Mouse (Mus musculus) embryonic facial prominence, embryonic 11.5 days (tissue): ENCODE data around the gene Rnf26. TPM values are rescaled to one million over a fixed set of nuclear protein-coding genes. Genes with fewer than 3 reads are reported as not detected.

Experiments used
- ATAC-seq: fragments of 200-750 bp; cut with Nextera tagmentation; replicated peaks from 2 replicates; pipeline ENCODE4 v1.8.0; 2017; ENCODE audit warnings: low read depth; ENCODE audit not compliant: insufficient number of reproducible peaks, low FRiP score, low TSS enrichment
- DNase-seq: peaks from one replicate; pipeline ENCODE4 v3.0.0-alpha.2; 2015; ENCODE audit warnings: low spot score
- H3K27ac ChIP-seq: fragments of 300-500 bp; sonication (generic); replicated peaks from 2 replicates; pipeline ENCODE4 v1.5.1; 2014; ENCODE audit warnings: mild to moderate bottlenecking, low read depth, low read length, control low read depth
- H3K27me3 ChIP-seq: fragments of 300-500 bp; sonication (generic); 2 replicates; pipeline ENCODE4 v1.6.1; 2014; ENCODE audit warnings: mild to moderate bottlenecking, low read length, moderate library complexity, mixed read lengths; ENCODE audit not compliant: control insufficient read depth, insufficient read depth
- H3K36me3 ChIP-seq: fragments of 300-500 bp; sonication (generic); replicated peaks from 2 replicates; pipeline ENCODE4 v1.6.1; 2014; ENCODE audit warnings: low read depth, mild to moderate bottlenecking, low read length, moderate library complexity, mixed read lengths; ENCODE audit not compliant: control insufficient read depth, insufficient read depth
- H3K4me1 ChIP-seq: fragments of 300-500 bp; sonication (generic); 2 replicates; pipeline ENCODE4 v1.6.1; 2014; ENCODE audit warnings: low read length, mixed read lengths; ENCODE audit not compliant: control insufficient read depth, insufficient read depth
- H3K4me2 ChIP-seq: fragments of 300-500 bp; sonication (generic); 2 replicates; pipeline ENCODE4 v1.6.1; 2014; ENCODE audit warnings: low read depth, mild to moderate bottlenecking, control low read depth, low read length, moderate library complexity
- H3K4me3 ChIP-seq: fragments of 300-500 bp; sonication (generic); 2 replicates; pipeline ENCODE4 v1.5.1; 2014; ENCODE audit warnings: low read depth, low read length, control low read depth
- H3K9ac ChIP-seq: fragments of 300-500 bp; sonication (generic); replicated peaks from 2 replicates; pipeline ENCODE4 v1.6.1; 2014; ENCODE audit warnings: mild to moderate bottlenecking, control low read depth, low read length
- H3K9me3 ChIP-seq: fragments of 300-500 bp; sonication (generic); replicated peaks from 2 replicates; pipeline ENCODE4 v1.6.1; 2016; ENCODE audit warnings: mild to moderate bottlenecking, low read length, inconsistent platforms, mixed read lengths; ENCODE audit not compliant: control insufficient read depth
- WGBS: fragments of 180-500 bp; shearing (Covaris S2); extraction: QIAGEN DNeasy Blood & Tissue Kit; methylation state at CpG from one replicate; pipeline ENCODE4 v1.1.7; 2014; 5-methylcytosine and 5-hydroxymethylcytosine counted together
- polyA plus RNA-seq: library from polyadenylated mRNA; unstranded; fragments of >200 nt; fragmentation: Nextera tagmentation; extraction: Ambion mirVana; gene quantifications from 2 replicates; pipeline ENCODE4 v1.2.1, GENCODE M21; 2014

Rnf26 gene
- polyA plus RNA-seq, 1 experiment from 2014 or later, result 59.5 TPM

DNA sequence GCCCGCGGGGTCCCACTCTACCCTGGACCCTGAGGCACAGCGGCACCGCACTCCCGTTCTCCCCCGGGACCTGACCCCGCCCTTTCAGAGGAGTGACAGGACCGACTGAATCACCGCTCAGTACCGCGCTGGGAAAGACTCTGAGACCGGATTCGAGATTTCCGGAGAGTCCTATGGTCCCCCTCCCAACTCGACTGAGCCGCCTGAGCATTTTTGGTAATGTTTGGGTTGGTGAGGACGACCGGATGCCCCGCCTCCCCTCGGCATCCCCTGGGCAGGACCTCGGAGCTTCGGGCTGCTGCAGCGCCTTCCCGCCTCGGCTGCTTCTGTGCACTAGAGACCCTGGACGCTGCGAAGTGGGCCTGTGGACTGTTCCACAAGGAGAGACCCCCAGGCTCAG is 16.7 kb upstream of the Rnf26 start:
- Histone ChIP-seq H3K9ac (peak overlapping the region; percentile 60), H3K4me2 (peak overlapping the region; percentile 74), H3K9me3 (no peaks in the 10 kb centered on the region), H3K4me1 (peaks cover 6% of the 10 kb centered on the region), H3K27me3 (peaks cover 17% of the 10 kb centered on the region), H3K27ac (peak overlapping the region; percentile 29; the same call in 1 of the 2 replicates), H3K36me3 (no peaks in the 10 kb centered on the region), H3K4me3 (peak overlapping the region; percentile 33)
- WGBS, result under 1% methylated on average over 27 of the region's 27 CpGs
- peak; percentile 80 for DNase-seq
- peak; percentile 53 for ATAC-seq

DNA sequence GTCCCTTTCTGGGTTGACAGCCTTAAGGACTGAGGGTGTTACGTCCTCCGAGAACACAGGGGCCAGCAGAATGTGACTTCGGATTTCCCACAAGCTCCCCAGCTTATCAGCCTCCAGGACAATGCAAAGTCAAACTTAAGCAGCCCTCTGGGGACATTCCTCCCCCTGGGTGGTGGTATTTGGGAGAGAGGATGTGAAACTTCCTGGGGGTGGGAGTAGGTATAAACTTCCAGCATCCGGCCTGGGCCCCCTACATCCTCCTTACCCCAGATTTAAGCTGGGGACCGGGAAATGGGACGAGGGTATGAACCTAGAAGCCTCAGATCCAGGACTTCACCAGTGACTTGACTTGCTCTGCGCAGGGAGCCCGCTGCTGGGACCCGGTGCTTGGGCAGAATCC is 16.3 kb upstream of the Rnf26 start:
- peaks cover 6% of the 10 kb centered on the region for H3K4me1 ChIP-seq
- peaks cover 14% of the 10 kb centered on the region for H3K27me3 ChIP-seq
- no peaks in the 10 kb centered on the region for H3K36me3 ChIP-seq
- peak overlapping the region; percentile 74 for H3K4me2 ChIP-seq
- peak overlapping the region; percentile 33 for H3K4me3 ChIP-seq
- H3K27ac ChIP-seq, result peak overlapping the region; percentile 29; the same call in 1 of the 2 replicates
- peak; percentile 0; the same call in 1 of the 2 replicates for ATAC-seq
- DNase-seq, result no peak
- no peaks in the 10 kb centered on the region for H3K9me3 ChIP-seq
- peak overlapping the region; percentile 60 for H3K9ac ChIP-seq
- WGBS, result 1% methylated on average over 9 of the region's 9 CpGs

- ATAC-seq (no peak), DNase-seq (no peak)
- H3K4me2 ChIP-seq, result no peak overlapping the region
- H3K27me3 ChIP-seq, result no peaks in the 10 kb centered on the region
- no peaks in the 10 kb centered on the region for H3K9me3 ChIP-seq
- no peak overlapping the region for H3K4me3 ChIP-seq
- H3K36me3 ChIP-seq, result no peaks in the 10 kb centered on the region
- no peak overlapping the region for H3K27ac ChIP-seq
- peaks cover 3% of the 10 kb centered on the region for H3K4me1 ChIP-seq
- no peak overlapping the region for H3K9ac ChIP-seq
- WGBS, result 61% methylated on average over 3 of the region's 3 CpGs
Observed at GRCm38 (mm10) chr9:44127351-44127801, 14.1 kb upstream of the Rnf26 start.

DNA sequence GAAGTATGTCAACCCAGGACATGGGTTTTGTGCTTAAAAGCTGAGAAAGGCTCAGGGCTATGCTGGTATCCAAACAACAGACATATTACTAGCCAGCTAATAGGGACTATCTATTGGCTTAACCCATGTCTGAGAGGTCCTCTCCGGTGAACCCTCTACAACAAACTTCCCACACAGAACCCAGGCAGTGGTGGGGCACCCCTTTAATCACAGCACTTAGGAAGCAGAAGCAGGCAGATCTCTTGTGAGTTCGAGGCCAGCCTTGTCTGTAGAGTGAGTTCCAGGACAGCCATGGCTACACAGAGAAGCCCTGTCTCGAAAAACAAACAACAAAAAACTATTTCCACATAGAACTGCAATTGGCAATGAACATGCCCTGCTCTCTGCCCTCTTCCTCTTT is 13.4 kb upstream of the Rnf26 start:
- Histone ChIP-seq H3K36me3 (no peaks in the 10 kb centered on the region), H3K9ac (no peak overlapping the region), H3K27ac (no peak overlapping the region), H3K27me3 (no peaks in the 10 kb centered on the region), H3K9me3 (no peaks in the 10 kb centered on the region), H3K4me3 (no peak overlapping the region), H3K4me2 (no peak overlapping the region), H3K4me1 (peaks cover 3% of the 10 kb centered on the region)
- 92% methylated on average over 3 of the region's 3 CpGs for WGBS
- DNase-seq (no peak), ATAC-seq (no peak)

DNA sequence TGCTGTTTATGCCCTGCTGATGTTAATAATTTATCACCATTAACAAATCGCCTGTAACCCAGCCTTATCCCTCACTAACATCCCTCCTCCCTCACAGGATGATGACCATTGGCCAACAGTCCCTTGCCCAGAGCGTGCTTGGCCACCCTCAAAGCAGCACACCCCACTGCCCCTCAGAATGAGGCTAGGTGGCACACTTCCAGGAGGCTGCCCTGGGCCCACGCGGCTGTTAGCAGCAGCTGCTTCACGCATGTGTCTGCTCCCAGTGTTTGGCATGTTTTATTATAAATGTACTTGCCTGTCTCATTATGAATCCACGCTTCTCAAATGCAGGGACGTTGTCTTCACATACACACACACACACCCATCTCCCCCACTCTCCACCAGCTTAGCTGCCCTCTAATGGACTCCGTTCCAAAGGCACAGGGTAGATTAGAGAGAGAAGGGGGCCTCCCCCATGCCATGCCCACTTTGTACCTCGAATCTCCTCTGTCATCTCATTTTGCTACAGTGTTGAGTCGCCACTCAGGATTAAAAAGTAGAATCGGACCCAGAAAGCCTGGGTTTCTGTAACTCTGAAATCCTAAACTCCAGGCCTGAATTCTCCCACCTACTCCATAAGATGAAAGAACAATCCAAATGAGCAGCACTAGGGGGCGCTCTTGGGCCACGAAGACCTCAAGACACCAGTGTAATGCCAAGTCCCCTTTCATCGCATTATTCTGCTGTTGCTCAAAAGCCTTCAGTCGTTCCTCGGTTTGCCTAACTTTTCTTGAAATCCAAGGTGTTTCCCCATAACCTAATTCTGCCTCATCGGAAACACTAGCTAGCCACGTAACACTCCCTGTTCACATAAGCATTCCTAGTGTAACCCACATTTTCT is 12.5 kb upstream of the Rnf26 start:
- Histone ChIP-seq H3K27ac (no peak overlapping the region), H3K4me1 (peaks cover 3% of the 10 kb centered on the region), H3K36me3 (no peaks in the 10 kb centered on the region), H3K4me2 (no peak overlapping the region), H3K27me3 (no peaks in the 10 kb centered on the region), H3K9ac (no peak overlapping the region), H3K4me3 (no peak overlapping the region), H3K9me3 (no peaks in the 10 kb centered on the region)
- 36% methylated on average over 18 of the region's 18 CpGs for WGBS
- no peak for ATAC-seq
- DNase-seq, result peak; percentile 93

DNA sequence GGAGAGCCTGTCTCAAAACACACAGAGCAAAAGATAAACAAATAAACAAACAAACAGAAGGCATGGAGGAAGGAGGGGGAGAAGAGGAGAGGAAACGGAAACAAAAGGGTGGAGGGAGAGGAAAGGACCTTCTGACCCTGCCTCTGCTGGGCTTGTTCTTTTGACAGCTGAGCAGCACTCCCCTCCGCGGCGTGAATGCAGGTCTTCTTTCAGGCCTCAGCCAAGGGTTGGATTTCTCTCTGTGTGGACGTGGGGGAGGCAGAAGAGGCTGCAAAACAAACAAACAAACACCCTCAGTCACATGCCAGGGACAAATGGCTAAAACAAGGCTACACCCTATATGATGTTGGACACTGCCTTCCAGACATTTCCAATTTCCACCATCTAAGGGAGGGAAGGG is 11.7 kb upstream of the Rnf26 start:
- H3K4me2 ChIP-seq, result no peak overlapping the region
- no peak overlapping the region for H3K27ac ChIP-seq
- no peak for DNase-seq
- H3K9me3 ChIP-seq, result no peaks in the 10 kb centered on the region
- no peak for ATAC-seq
- no peaks in the 10 kb centered on the region; the same call in 1 of the 2 replicates for H3K4me1 ChIP-seq
- WGBS, result 25% methylated on average over 5 of the region's 5 CpGs
- H3K4me3 ChIP-seq, result no peak overlapping the region
- H3K27me3 ChIP-seq, result no peaks in the 10 kb centered on the region
- H3K9ac ChIP-seq, result no peak overlapping the region
- H3K36me3 ChIP-seq, result no peaks in the 10 kb centered on the region

DNA sequence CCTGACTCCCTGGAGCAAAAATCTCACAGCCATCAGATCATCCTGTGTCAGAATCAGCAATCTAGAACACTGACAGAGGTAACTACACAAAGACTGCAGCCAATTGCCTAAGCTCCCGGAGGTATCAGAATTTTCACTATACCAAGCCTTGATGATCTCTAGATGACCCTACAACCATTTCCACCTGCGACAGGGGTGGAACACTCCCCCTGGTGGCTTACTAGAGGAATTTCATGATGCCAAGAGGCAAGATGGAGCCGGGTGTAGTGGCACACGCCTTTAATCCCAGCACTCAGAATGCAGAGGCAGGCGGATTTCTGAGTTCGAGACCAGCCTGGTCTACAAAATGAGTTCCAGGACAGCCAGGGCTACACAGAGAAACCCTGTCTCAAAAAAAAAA is 11.0 kb upstream of the Rnf26 start:
- Histone ChIP-seq H3K36me3 (no peaks in the 10 kb centered on the region), H3K9ac (no peak overlapping the region), H3K9me3 (no peaks in the 10 kb centered on the region), H3K27ac (no peak overlapping the region), H3K4me1 (no peaks in the 10 kb centered on the region), H3K4me3 (no peak overlapping the region), H3K27me3 (no peaks in the 10 kb centered on the region), H3K4me2 (no peak overlapping the region)
- no peak for DNase-seq
- ATAC-seq, result no peak
- WGBS, result 70% methylated on average over 6 of the region's 6 CpGs

DNA sequence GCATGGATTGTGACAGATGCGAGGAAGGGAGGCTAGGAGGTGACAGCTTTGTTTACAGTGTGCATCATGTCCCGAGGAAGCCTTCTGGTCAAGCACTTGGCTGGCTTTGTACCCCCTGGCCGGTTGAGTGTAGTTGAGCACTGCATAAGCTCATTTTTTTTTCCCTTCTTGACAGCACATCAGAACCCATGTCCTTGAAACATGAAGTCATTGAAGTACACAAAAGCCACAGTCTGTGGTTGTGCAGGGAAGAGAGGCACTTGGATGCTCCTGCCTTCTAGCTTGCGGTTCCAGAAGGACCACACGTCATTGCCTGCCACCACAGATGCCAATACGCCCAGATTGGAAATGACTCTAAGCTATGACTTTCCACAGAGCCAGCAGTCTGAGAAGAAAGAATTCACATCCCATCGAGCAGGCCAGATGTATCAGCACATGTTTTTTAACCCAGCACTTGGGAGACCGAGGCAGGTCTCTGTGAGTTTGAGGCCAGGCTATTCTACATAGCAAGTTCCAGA is 6.7 kb upstream of the Rnf26 start:
- no peak overlapping the region for H3K9ac ChIP-seq
- no peak for ATAC-seq

More for the DNA sequence above, 6.7 kb upstream of the Rnf26 start:
- Histone ChIP-seq H3K27me3 (no peaks in the 10 kb centered on the region), H3K27ac (no peak overlapping the region), H3K4me2 (no peak overlapping the region), H3K9me3 (no peaks in the 10 kb centered on the region), H3K4me1 (no peaks in the 10 kb centered on the region), H3K36me3 (no peaks in the 10 kb centered on the region), H3K4me3 (no peak overlapping the region)
- no peak for DNase-seq
- whole genome bisulfite sequencing, result 82% methylated on average over 8 of the region's 8 CpGs
